Mouse (Mus musculus) lung, postnatal 0 days (tissue): ENCODE results near the gene Boc.

Experiments used
- CTCF ChIP-seq: IDR thresholded peaks from 2 replicates; pipeline ENCODE4 v1.5.1; 2016; ENCODE audit warnings: antibody characterized with exemption, mild to moderate bottlenecking
- EP300 ChIP-seq: IDR thresholded peaks from 2 replicates; pipeline ENCODE4 v1.6.1; 2016; ENCODE audit warnings: antibody characterized with exemption, mild to moderate bottlenecking, control low read depth

- TF ChIP-seq CTCF: 0 out of 2 replicates have a peak, but pooled peaks have one; percentile 9
- no peak for TF ChIP-seq EP300
Observed at GRCm38 (mm10) chr16:44543098-44543497, 15.6 kb downstream of the Boc start.
